Mouse (Mus musculus) right cerebral cortex, adult 2 months (tissue): ENCODE measurements around the gene Zfp777.
A peak's percentile ranks its signal among the peaks of the same experiment; 100 is the strongest.

Experiments
- DNase-seq, 2 experiments: peaks; one replicate each; pipeline ENCODE4 v3.0.0; 2021 to 2022; ENCODE audit warnings: low spot score in 2 of 2

The Zfp777 gene

DNA sequence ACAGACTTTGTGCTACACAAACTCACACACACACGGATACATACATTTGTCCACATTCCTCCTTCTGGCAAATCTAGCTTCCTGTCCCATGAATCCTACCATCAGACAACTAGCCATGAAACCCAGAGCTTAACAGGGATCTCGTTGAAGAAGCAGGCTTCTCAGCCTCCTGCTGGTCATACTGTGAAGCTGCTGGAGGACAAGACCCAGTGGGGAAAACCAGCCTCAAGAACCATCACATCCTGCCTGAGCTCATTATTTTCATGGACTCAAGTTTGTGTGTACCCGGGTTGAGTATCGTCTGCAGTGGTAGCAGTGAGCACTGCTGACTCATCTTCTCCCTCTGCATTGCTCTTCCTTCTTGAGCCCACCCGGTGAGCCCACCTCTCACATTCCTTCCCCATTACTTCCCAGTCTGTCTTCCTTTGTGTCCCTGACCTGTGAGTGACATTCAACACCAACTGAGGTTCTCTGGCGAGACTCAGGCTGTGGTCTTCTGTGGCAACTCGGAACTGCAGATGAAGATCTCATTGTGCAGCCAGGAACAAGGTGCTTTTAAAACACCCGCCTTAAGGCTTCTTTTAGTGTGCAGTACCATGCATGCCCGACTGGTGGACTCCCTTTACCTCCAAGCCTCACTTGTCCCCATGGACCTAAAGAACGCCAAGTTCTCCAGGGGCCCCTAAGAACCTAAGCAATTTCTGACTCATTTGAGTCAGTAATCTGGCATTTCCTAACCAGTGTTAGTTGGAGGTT lies 22.6 kb downstream of the Zfp777 start:
- DNase-seq, result no peak

DNA sequence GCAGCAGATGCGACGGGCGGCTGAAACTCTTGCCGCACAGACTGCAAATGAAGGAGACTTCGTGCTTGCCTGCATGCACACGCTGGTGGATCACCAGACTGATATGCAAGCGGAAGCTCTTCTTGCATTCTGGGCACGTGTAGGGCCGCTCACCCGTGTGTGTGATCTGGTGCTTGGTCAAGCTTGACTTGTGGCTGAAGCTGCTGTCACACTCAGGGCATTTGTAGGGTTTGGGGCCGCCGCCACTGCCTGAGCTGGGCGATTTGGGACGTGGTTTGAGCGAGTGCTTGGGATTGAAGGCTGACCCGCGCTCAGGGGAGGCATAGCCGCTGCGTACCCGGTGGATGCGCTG lies 23.7 kb downstream of the Zfp777 start:
- DNase-seq, result no peak

DNA sequence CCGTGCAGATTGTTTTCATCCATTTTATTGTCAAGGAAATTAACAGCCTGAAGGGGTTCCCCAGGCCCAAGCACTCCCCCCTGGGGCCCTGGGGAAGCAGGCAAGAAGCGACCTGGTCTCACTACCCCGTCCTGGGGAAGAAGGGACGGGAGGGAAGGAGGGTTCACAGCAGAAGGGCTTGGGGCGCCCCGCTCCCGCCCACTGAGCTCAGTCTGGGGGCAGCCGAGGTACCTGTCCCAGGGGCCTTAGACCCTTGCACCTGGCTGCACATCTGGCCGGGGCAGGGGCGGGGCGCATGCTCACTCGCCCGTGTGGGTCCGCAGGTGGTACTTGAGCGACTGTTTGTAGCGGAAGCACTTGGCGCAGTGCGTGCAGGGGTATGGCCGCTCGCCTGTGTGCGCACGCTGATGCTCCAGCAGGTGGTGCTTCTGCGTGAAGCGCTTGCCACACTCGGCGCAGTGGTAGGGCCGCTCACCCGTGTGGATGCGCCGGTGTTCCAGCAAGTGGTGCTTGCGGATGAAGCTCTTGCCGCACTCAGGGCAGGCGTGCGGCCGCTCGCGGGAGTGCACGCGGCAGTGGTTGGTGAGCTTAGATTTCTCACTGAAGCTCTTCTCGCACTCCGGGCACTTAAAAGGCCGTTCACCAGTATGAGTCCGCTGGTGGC lies 24.2 kb downstream of the Zfp777 start:
- DNase-seq, result no peak

DNA sequence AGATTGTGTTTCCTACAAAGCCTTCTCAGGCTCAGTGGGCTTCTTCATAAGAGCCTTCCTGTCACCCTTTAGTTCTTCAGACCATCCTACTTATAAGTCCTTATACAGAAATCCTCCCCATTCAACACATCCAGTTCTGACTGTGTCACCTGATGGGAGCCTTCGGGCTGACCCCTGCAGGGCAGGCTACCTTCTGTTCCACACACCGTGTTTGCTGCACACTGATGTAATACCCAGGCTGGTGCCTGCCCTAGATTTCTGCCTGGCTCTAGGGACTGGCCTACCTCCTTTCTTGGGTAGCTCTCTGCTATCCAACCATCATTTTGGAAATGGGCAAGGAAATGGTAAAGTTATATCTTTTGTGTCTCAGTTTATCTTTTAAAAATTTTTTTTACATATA lies 26.0 kb downstream of the Zfp777 start:
- DNase-seq, result no peak

DNA sequence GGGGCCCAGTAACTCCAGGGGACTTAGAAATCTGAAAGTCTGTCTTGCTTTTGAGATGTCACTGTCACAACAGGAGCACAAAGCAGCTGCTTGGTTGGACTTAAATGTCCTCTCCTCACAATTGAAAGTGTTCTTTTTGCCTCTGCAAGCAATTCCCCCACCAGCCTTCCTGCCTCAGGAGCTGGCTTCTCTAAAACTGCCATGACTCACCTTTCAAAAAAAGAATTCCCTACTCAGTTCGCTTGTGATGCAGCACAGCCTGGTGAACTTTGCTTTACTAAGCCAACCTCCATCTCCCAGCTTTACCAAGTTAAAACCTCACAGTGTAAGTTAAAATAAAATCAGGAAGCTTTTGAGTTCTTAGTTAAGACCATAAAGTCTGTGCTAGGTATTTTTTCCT lies 27.0 kb downstream of the Zfp777 start:
- no peak for DNase-seq

DNA sequence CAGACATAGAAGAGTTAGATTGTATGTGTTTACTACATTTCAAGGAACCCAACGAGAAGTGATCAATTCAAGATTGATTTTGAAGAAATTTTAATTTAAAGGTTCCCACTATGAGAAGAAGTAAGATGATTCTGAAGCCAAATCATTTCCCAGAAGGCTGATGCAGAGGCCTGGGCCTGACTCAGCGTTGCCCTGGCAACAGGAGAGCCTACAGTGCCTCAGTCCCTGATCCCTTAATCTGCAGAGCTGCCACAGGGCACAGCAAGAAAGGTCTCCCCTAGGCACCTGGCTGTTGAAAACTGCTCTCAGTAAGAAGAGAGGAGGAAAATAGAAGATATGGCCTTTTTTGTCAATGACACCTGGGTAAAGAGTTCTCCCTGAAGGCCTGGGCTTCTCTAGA lies 28.7 kb downstream of the Zfp777 start:
- DNase-seq, result peak; percentile 61 to 64

DNA sequence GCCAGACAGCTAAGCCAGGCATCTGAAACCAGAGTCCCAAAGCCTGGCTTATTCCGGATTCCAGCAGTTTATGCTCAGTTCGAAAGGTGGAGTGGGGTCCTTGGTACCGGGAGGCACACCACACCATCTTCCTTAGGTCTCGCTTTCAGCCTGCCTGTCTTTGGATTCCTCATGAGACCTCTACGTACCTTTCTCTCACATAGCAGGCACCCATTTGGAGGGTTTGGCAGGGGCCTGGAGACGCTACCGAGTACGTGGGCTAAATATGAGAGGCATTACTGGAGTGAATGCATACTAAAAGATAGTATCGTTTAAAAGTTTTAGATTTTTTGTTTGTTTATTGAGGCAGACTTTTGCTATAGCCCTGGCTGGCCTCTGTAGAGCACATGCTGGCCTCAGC lies 31.9 kb downstream of the Zfp777 start:
- no peak for DNase-seq

DNA sequence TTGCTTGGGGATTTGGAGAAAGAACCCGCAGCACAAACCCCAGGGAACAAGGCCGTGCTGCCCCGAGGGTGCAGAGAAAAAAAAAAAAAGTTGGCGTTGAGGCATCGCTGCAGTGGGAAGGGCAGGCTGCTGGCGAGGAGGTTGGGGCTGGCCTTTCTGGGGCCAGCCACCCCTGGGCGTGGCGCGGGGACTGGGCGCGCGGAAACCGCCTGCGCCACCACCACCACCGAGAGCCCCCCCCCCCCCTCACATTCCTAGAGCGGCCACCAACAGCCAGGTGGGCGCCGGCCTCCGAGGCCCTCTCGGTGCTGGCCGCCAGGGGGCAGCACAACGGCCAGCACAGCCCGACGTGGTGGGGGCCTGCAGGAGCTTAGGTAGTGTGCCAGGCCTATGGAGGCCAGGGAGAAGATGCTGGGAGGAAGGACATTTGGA lies 32.6 kb downstream of the Zfp777 start:
- DNase-seq, result no peak

DNA sequence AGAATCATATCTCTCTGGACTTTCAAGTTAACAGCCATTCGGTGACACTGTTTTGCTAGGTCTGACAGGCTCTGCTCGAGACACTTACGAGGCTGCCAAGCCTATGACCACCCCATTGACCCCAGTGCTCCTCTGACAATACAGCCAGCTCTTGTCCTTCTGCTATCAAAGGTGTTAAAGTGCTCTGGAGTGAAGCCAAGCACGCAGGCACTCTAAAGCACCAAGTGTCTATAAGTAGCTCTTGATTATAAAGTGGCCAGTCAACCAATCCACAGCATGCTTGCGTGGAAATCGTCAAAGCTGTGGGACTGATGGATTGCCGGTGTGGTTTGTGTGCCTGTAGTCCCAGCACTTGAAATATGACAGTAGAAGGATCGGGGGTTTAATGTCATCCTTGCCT lies 38.0 kb downstream of the Zfp777 start:
- no peak for DNase-seq

DNA sequence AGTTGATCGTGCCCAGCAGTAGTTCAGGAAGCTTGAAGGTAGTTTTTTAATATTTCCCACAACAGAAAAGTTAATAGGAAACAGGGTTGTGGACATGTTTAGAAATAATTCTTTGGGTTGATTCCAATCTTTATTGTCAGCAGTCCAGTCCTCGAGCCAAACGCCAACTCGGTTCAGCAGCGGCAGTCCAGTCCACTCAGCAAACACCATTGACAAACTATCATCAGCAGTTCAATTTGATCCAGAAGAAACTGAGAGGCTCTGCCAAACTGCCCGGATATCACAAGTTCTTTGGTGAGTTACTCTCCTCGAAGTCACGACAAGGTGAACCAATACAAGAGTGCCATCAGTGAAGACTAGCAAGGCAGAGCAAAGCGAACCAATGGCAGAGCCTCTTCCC lies 53.0 kb downstream of the Zfp777 start:
- no peak for DNase-seq

DNA sequence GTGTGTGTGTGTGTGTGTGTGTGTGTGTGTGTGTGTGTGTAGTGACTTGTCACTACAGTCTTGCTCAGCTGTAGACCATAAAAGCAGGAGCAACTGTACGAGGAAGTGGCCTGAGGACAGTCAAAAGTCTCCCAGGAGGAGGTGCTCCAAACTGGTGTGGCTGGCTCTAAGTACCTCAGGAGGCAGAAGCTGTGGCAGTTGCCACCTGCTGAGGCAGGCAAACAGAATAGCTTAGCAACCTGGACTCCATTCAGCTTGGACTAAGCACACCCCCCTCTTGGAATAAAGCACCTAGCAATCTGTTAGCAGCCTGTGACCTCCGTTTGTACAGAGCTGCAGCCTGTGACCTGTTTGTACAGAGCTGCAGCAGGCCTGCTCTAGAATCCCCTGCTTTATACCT lies 64.8 kb downstream of the Zfp777 start:
- DNase-seq, result no peak

DNA sequence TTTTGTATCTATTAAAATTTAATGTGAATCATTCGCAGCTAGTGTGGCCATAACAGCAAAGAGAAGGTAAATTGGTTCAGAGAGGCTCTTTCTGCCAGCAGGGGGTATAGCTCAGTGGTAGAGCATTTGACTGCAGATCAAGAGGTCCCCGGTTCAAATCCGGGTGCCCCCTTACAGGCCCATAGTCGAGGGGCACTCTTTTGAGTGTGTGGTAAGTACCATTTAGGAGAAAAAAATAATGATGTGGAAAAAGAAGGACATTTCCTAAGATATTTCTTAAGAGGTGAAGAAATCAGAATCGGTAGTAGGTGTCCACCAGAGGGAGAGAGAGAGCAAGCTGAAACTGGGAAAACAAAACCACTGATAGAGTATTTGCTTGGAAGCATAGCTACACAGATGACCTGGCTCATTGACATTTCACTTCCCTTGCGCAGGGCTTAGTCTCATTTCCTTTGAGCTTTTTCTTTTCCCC lies 69.8 kb downstream of the Zfp777 start:
- peak; percentile 86 to 91 for DNase-seq

DNA sequence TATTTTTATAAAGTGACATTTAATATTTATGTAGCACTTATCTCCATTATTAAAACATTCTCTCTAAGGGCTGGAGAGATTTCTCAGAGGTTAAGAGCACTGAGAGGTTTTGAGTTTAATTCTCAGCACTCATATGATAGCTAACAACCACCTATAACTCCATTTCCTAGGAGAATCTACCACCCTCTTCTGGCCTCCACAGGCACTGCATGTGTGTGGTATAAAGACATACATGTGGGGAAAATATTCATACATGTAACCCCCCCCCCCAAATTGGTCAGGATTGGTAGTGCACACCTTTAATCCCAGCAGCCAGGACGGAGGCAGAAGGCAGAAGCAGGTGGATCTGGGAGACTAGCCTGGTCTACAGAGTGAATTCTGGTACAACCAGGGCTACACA lies 74.1 kb downstream of the Zfp777 start:
- no peak for DNase-seq
